Mouse (Mus musculus) forelimb bud, embryonic 11.5 days (tissue): ENCODE data around the gene Pi16.
A peak's percentile ranks its signal among the peaks of the same experiment; 100 is the strongest.
"Not testable (repeated sequence)": the region's sequence is repeated elsewhere in the genome, so short reads cannot be mapped to it uniquely, and the experiment has no call there.

Source experiments
- DNase-seq: peaks from one replicate; pipeline ENCODE4 v3.0.0-alpha.2; 2012; ENCODE audit warnings: low read depth, low spot score

Gene Pi16

DNA sequence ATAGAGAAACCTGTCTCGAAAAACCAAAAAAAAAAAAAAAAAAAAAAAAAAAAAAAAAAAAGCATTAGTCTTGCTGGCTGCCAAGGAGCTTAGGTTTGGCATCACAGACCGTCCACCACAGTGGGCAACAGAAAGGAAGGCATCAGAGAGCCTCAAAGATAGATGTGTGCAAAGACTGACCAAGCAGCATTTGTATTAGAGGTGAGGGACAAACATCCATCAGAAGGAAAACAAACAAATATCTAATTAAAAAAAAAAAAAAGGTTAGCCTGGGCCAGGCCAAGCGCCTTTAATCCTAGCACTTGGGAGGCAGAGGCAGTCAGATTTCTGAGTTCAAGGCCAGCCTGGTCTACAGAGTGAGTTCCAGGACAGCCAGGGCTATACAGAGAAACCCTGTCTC, at the start of gene Pi16:
Pi16 (plus strand) TSS at position 301 of the 400 bp plus-strand sequence.
- DNase-seq: not testable (repeated sequence)

DNA sequence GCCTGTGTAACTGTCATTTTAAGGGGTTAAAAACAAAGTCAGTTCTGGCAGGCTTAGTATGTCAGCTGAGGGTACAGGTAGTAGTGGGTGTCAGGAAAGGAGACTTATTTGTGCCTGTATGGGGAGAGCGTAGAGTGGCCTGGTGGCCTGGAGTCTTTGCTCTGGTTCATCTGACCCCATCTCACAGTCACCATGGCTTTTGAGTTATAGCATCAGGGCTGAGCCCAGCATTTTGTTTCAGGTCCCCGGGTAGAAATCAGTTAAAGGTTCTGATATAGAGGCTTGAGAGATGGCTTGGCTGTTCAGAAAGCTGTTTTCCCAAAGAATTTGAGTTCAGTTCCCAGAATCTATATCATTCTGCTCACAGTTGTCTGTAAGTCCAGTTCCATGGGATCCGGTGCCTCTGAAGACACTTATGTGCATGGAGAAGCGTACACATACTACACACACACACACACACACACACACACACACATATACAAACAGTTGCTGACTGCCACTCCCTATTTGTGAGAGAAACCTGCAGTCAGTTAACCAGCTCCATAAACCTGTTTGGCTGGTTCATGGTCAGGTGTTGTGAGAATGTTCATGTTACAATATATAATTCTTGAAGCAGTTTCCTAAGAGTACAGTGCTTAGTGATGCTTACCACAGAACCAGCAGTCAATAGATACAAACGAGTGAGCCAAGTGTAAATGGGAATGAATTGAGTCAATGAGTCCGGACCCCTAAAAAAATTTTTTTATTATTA, 49.4 kb upstream of the Pi16 start:
- no peak for DNase-seq

DNA sequence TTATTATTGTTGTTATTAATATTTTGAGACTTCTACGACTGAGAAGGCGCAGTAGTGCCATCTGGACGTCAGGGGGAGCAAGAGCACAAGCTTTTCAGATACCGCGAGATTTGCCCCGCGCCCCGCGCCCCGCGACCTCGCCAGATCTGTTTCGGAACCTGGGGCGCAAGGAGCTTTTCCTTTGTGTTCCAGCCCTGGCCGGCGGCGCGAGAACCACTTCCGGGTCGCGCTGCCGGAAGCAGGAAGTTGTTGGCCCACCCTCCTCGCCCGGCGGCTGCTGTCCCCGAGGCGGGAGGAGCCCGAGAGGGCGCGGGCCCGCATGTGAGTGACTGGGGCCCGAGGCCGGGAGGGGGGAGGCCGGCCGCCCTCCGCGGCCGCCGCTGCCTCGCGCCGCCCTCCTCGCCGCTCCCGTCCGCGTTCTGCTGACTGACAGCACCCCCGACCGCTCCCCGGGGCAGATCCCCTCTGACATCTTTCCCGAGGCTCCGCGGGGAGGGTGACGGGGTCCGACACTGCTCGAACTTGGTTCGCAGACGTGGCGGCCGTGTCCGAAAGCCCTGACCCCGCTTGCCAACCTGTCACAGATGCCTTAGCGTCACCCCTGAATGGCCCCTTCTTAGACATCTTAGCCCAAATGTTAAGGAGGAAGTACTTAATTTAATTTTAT, 48.7 kb upstream of the Pi16 start, which contains the start of gene BC004004:
BC004004 (plus strand) TSS at position 107 of the 667 bp plus-strand sequence.
- peak; percentile 95 for DNase-seq

DNA sequence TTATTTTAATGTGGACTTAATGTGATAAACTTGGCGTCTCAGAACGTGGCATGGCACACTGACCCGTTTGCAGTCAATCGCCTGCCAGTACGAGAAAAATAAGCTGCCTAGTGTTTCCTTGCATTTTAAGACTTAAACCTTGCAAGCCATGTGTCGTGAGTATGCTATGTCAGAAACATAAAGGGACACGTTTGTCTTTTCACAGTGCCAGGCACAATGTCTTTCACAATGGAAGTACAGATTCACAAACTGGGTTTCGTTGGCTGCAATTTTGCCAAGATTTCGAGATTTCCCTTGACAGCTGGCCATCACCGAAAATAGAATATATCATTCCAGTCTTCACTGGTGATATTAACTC, 48.2 kb upstream of the Pi16 start:
- DNase-seq: no peak

DNA sequence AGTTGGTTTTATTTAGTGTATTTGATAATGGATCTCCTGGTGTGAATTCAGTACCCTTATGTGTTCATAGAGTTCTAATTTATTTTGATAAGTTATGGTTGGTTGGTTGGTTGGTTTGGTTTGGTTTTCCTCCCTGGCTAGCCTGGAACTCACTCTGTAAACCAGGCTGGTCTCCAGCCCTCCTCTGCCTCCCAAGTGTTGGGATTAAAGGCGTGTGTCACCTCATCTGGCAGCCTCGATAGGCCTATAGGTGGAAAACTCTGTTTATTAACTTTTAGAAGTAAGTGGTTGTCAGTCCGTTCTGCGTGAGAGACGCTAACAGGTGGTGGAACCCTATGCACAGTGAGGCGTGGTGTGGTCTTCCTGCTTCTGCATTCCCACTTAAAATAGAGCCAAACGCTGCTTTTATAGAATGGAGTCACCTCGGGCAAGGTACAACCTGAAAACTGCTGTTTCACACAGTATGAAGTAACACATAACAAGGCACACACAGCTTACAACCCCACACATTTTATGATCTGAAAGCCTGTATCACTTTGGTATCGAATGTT, 47.3 kb upstream of the Pi16 start:
- no peak for DNase-seq

DNA sequence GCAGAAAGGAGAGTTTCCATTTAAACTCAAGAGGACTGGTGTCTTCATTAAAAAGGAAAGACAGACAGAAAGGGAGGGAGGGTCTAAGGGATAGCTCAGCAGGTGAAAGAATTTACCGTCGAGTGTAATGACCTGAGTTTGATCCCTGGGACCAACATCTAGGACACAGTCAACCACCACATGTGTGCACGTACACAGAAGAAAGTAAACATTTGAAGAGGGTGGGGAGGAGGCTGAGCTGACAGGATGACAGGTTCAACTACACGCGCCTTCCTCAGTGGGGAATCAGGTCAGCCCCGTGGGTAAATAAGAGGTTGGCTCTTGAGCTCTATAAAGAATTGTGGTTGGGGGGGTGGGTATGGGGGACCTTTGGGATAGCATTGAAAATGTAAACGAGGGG, 44.3 kb upstream of the Pi16 start:
- DNase-seq: no peak

DNA sequence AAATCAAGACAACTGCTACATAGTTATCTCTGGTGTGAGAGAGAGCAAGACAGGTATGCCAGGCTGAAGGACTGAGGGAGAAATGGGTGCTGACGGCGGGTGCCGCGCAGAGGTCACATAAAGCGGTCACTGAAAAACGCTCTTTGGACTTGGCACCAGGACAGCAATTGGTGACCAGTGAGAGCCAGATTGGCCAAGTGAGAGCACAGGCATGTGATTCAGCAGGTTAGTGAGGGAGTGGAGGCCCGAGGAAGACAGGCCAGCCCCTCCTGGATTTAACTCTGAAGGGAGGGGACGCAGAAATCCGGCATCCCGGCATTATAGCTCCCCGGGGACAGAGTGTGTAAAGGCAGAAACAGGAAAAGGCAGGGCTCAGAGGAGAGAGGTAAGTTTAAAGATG, 43.6 kb upstream of the Pi16 start:
- DNase-seq: no peak

DNA sequence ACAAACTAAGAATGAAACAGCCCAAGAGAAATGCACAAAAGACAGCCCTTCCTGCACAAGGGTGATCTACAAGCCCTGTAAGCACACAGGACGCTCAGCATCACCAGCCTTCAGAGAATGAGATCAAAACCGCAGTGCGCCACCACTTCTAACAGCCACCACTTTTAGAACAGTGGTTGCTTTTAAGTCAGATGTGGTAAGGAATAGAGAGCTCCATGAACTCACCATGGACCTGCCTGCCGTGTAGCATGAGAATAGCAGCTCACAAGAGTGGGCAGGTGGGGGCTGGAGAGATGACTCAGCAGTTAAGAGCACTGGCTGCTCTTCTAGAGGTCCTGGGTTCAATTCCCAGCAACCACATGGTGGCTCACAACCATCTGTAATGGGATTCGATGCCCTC, 37.1 kb upstream of the Pi16 start:
- DNase-seq: no peak

DNA sequence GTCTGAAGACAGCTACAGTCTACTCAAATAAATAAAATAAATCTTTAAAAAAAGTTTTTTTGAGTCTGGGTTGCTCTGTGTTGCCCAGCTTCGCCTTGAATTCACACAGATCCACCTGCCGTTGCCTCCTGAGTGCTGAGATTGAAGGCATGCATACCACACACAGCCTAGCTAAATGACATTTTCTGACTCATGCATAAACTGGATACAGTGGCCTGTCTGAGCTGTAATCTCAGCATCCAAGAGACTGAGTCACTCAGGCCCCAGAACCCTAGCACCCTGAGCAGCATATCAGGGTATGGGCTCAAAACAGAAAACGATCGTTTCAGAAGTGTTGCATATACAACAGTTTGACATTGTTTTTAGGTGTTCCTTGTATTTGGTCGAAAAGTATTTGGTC, 35.9 kb upstream of the Pi16 start:
- no peak for DNase-seq

DNA sequence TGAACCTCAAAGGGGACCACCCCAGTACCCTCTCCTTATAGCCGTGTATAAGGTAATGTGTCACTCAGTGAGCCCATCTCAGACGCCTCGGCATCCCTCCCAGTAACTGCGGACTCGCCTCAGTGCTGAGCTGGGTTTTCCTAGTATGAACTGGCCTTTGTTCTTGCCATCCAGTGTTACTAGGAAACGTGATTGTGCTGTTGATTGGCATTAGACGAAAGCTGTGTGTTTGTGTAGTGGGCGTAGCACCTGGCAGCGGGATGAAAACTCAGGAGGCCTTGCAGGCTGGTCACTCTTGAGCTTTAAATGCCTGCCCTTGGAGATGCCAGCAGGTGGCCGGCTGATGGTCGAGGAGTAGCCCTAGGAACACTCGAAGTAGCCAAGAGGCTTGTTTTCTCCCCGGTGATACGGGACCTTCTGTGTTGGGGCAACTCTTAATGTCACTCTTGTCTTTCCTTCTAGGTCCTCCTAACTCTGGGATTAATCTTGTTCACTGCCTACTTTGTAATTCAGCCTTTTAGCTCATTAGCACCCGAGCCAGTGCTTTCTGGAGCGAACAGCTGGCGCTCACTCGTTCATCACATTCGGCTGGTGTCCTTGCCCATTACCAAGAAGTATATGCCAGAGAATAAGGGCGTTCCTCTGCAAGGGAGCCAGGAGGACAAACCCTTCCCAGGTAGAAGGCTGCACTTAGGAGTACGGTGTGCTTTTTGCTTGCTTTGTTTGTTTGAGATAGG, 35.1 kb upstream of the Pi16 start:
- no peak for DNase-seq

DNA sequence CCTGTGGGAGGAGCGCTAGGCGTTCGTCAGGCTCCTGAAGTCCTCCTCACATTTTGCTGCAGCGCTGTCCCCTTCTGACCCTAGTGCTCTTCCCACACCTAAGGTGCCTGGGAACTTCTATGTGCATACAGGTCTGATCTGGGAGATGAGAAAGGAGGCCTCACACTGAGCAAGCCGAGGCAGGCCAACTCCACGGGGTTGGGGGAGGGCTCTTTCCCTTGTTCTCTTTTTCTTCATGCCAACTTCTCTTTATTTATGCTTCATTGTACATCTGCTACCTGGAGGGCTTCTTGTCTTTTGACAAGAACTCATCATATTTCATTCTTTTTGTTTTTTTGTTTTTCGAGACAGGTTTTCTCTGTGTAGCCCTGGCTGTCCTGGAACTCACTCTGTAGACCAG, 25.7 kb upstream of the Pi16 start:
- no peak for DNase-seq

DNA sequence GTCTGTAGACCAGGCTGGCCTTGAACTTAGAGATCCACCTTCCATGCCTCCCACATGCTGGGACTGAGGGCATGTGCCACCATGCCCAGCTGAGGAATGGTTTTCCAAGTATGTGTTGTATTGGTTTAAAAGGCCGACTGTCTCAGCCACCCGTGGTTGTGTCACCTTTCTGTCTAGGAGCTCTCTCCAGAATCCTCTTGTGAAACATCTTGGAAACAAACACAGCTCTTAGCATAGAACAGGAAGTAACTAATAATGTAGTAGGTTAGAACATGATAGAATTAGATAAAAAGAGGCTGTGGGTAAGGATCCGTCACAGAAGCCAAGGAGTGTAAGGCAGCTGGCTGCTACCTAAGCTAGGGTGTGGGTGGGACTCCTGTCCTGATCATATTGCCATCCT, 24.5 kb upstream of the Pi16 start:
- no peak for DNase-seq

DNA sequence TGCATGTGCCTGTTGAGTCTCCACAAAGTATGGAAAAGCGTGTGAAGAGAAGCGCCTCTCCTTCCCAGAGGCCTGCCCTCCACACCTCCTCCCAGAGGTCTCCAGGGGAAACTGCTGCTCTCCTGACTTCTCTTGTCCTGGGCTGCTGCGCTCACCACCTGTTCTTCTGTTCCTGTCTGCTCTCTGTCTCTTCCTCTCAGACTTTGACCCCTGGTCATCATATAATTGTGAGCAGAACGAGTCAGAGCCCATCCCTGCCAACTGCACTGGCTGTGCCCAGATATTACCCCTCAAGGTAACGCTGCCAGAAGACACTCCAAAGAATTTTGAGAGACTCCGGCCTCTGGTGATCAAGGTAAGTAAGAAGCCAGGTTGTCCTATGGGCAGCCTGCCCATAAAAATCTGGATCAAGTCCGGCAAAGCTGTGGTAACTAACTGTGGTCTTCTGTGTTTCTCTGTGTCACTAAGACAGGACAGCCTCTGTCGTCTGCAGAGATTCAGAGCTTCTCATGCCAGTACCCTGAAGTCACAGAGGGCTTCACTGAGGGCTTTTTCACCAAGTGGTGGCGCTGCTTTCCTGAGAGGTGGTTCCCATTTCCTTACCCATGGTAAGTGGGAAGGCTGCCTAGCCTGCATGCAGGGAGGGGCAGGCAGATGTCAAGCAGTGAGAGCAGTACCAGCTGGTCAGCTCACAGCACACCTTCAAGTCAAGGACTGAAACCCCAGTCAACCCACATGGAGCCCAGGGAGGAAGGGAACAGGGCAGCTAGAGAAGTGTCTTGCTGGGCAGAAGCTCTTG, 23.5 kb upstream of the Pi16 start:
- DNase-seq: no peak

DNA sequence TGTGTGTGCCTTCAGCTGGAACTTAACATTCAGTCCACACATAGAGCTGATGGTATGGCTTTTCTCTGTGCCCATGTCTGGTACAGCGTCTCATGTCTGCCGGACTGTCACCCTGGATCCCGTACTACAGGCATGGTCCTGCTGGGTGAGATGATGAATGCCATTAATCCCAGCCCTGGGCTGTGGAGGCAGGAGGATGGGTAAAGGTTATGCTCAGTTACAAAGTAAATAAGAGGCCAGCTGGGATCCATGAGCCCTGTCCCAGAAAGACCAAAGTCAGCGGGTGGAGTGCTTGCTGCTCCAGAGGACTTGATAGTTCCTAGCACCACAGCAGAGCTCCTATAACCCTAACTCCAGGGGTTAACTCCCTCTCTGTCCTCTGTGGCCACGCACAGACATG, 21.6 kb upstream of the Pi16 start:
- DNase-seq: no peak

DNA sequence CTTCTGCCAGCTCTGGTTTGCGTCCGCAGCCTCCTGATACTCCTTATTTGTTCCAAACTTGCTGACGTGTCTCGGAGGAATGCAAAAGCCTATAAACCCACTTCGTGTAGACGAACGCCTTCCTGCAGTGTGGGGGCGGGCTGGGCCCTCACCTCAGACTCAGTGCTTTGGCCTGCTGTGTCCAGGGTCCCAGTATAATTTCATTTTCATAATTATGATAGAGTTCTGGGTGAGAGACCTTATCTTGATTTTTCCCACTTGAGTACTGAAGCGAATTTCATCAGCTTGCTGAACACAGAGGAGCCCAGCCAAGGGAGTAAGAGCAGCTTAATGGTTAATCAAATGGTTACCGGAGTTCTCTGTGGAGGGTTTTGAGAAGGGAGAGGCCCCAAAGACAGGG, 20.2 kb upstream of the Pi16 start:
- peak; percentile 24 for DNase-seq

DNA sequence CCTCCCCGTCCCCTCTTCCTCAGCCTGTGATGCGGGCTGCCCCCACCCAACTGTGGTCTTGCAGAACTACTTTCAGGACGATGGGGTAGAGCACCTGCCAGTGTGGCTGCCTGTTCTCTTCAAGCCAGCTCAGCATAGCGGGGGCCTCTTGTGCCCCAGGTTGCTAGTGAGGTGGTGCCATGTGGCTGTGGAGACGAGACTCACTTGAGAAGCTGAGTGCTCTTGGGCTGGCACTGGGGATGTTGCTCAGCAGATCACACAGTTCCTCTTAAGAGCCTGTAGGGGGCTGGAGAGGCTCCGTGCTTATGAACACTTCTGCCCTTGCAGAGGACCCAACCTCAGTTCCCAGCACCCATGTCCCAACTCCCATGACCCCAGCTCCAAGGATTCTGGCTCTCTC, 19.7 kb upstream of the Pi16 start:
- no peak for DNase-seq

DNA sequence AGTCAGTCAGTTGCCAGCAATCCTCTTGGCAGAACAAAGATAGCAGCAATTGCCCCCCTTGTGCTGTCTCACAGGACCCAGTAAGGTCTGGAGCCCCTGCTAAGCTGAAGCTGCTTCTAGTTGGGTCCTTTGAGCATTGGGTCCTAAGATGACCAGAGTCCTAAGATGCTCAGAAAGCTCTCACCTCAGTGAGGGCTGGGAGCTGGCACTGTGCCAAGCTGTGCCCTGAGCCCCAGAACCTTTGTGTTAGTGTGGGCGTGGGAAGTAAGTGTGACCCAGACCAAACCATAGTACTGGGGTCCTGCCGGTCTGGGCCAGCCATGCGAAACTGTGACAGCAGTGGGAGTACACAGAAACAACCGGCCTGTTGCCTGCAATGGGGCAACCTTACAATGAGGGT, 18.2 kb upstream of the Pi16 start:
- DNase-seq: no peak

DNA sequence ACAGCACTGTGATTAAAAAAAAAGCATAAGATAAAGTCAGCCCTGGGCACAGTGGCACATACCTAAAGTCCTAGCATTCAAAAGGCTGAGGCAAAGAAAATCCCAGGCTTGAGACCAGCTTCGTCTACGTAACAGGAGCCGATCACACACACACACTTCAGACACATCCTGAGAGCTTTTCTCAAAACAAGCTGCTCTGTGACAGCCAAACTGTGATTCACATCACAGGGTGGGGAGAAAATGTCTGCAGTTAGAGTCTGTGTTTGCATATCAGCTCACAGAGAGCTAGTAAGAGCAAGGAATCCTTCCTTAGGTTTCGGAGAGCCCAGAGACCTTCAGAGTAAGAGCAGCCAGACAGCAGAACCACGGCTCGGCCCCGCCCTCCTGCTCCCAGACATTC, 16.6 kb upstream of the Pi16 start:
- DNase-seq: no peak

DNA sequence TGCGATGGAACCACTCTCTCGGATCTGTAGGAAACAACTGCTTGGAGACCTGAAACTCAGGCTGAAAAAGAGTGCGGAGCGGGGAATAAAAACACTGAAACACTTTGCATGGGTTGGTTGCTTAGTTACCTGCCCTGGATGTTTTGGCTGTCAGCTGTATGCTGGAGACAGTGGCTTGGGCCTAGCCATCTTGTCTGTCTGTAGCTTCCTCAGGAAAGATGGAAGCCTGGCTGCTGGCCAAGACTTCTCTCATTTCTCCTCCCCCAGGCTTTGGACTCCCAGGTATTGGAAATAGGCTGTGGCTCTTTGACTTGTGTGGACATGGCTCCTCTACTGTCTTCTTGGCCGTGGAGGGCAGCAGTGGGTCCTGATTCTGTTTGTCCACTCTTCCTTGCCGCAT, 16.1 kb upstream of the Pi16 start:
- no peak for DNase-seq

DNA sequence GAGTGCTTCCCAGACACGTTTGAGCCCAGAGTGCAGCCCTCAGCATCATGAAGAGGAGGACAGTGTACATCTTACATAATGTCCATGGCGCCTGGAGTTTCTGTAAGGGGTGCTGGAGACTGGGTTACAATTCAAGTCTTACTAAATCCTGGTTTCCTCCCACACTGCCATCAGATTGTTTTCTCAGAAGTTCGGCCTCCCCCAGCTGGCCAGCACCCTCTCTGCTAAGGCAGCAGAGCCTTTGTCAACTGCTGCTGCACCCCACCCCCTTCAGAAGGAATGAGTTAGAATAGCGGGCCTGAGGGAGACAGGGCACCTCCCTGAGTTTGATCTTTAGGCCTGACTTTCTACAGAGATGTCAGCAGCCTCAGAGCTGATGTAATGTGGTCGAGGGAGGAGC, 15.3 kb upstream of the Pi16 start:
- DNase-seq: no peak

DNA sequence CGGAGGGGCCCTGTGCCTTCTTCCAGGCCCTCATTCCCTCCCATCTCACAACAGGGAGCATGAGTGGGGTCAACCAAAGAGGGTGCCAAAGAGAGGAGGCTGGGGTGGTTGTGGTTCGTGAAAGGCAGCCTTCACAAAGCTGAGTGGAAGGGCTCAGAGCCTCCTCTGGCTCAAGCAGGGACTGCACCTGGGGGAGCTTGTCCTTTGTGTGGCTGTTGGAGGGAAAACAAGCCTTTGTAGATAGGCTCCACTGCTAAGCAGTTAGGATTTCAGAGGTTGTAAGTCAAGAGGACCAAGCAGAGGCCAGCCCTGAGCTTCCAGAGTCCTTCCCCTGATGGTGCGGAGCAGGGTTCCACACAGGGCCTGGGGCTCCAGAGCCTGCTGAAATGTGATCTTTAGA, 14.4 kb upstream of the Pi16 start:
- DNase-seq: peak; percentile 55

DNA sequence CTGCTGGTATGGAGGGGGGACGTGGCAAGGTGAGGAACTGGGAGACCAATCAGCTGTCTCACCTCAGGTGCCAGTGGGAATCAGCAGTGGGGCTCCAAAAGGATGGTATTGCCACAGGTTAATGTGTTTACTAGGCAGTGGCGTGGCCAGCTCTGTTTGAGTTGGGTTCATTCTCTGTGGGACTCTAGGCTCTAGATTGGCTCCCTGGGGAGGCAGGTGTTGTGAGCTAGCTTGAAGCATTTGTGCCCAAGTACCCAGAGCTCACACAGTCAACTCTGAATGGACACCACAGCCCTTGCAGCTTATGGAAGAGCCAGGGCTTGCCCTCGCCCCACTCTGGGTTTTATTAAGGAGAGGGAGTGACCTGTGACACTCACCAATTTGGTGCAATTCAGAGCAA, 13.6 kb upstream of the Pi16 start:
- DNase-seq: no peak
